Mouse (Mus musculus) ES-E14 (cell line): ENCODE measurements around the gene Slc37a1. TPM values are rescaled to one million over a fixed set of nuclear protein-coding genes. Genes with fewer than 3 reads are reported as not detected.

Source experiments
- DNase-seq: peaks from one replicate; pipeline ENCODE4 v3.0.0-alpha.2; 2013; ENCODE audit warnings: low read depth, low spot score
- H3K27ac ChIP-seq: 2 replicates; pipeline ENCODE4 v1.5.1; 2012; ENCODE audit warnings: low read depth, mild to moderate bottlenecking, low read length, moderate library complexity, mixed read lengths; ENCODE audit not compliant: poor library complexity, insufficient read depth, severe bottlenecking
- H3K36me3 ChIP-seq: 2 replicates; pipeline ENCODE4 v1.6.1; 2012; ENCODE audit warnings: mild to moderate bottlenecking, low read length, moderate library complexity, mixed read lengths; ENCODE audit not compliant: control insufficient read depth, poor library complexity, insufficient read depth, severe bottlenecking
- H3K4me1 ChIP-seq, 2 experiments: fragments of 150-350 bp in 1 of 2; sonication (generic) in 1 of 2; 2 replicates each; pipeline ENCODE4 v1.6.1; 2012; ENCODE audit warnings: low read length in 2 of 2, mild to moderate bottlenecking in 1 of 2, mixed read lengths in 1 of 2; ENCODE audit not compliant: control insufficient read depth in 2 of 2, insufficient read depth in 2 of 2, poor library complexity in 1 of 2
- H3K4me3 ChIP-seq, 2 experiments: fragments of 150-350 bp in 1 of 2; sonication (generic) in 1 of 2; 2 replicates each; pipeline ENCODE4 v1.5.1; 2012; ENCODE audit warnings: low read length in 2 of 2, low read depth in 1 of 2, mild to moderate bottlenecking in 1 of 2, mixed read lengths in 1 of 2; ENCODE audit not compliant: insufficient read depth in 1 of 2, poor library complexity in 1 of 2, severe bottlenecking in 1 of 2
- H3K9ac ChIP-seq: 2 replicates; pipeline ENCODE4 v1.6.1; 2012; ENCODE audit warnings: low read depth, mild to moderate bottlenecking, low read length, mixed read lengths; ENCODE audit not compliant: poor library complexity, insufficient read depth, severe bottlenecking
- H3K9me3 ChIP-seq: fragments of 150-350 bp; sonication (generic); 2 replicates; pipeline ENCODE4 v1.6.1; 2012; ENCODE audit warnings: low read depth, mild to moderate bottlenecking, low read length; ENCODE audit not compliant: control insufficient read depth, insufficient read depth
- CHD2 ChIP-seq: IDR thresholded peaks from 2 replicates; pipeline ENCODE4 v1.6.1; 2014; ENCODE audit warnings: mild to moderate bottlenecking, low read depth, low read length, inconsistent platforms
- HCFC1 ChIP-seq: IDR thresholded peaks from 2 replicates; pipeline ENCODE4 v1.6.1; 2012; ENCODE audit warnings: low read length, inconsistent platforms, borderline replicate concordance; ENCODE audit not compliant: insufficient read depth
- MAFK ChIP-seq: IDR thresholded peaks from 2 replicates; pipeline ENCODE4 v1.6.1; 2014; ENCODE audit warnings: mild to moderate bottlenecking, low read depth, low read length, inconsistent platforms; ENCODE audit not compliant: insufficient read depth
- ZC3H11A ChIP-seq: IDR thresholded peaks from 2 replicates; pipeline ENCODE4 v1.6.1; 2012; ENCODE audit warnings: low read depth, mild to moderate bottlenecking, inconsistent platforms, low read length, borderline replicate concordance
- ZNF384 ChIP-seq: IDR thresholded peaks from 2 replicates; pipeline ENCODE4 v1.6.1; 2012; ENCODE audit warnings: low read depth, low read length, inconsistent platforms
- in situ Hi-C, 2 experiments: fragments of 600-800 bp; cut with MboI; formaldehyde crosslinking; loops; one replicate each; pipeline ENCODE4 v1.15.1; 2025; ENCODE audit warnings: low sequenced_read_pairs in 2 of 2, inconsistent platforms in 1 of 2; ENCODE audit not compliant: unreplicated experiment in 2 of 2
- total RNA-seq: library from RNA; depleted of rRNA; stranded (reverse); fragments of 300-350 nt; gene quantifications from 2 replicates; pipeline ENCODE4 v1.2.3, GENCODE M21; 2012

Gene Slc37a1
- total RNA-seq, 1 experiment: 37.5 TPM

GRCm38 (mm10) chr17:31365586-31366166, 79.1 kb downstream of the Slc37a1 start:
- TF ChIP-seq ZNF384 (no peak), MAFK (no peak), HCFC1 (no peak), ZC3H11A (no peak), CHD2 (no peak)
- H3K4me1 ChIP-seq: peaks cover 0 to 3% of the 10 kb centered on the region in 2 experiments; a peak in 2 of 4 replicates
- H3K36me3 ChIP-seq: no peaks in the 10 kb centered on the region
- no peak for DNase-seq
- H3K9ac ChIP-seq: no peak overlapping the region
- H3K4me3 ChIP-seq: no peak overlapping the region
- H3K27ac ChIP-seq: no peak overlapping the region
- H3K9me3 ChIP-seq: no peaks in the 10 kb centered on the region
- in situ Hi-C loops: no loop called here

DNA sequence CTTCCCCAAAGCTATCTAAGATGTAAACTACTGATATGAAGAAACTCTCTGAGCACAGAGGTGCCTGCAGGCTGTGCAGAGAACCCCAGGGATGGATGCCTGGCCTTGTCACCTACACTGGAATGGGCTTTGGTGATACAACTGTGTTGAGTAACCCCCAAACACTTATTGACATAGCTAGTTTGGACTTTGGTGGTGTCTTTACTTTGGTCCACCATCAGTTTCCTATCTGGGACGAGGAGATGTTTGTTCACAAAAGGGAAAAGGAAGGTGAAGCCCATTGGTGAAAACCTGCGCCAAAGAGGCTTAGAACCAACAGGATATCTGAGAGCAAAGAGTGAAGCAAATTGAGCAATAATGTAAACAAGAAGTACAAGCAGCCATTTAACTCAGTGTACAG, 83.6 kb downstream of the Slc37a1 start:
- H3K4me3 ChIP-seq: no peak overlapping the region
- in situ Hi-C loops: no loop called here
- no peaks in the 10 kb centered on the region for H3K4me1 ChIP-seq
- TF ChIP-seq ZNF384: no peak
- TF ChIP-seq ZC3H11A: no peak
- no peak for TF ChIP-seq MAFK
- no peak overlapping the region for H3K27ac ChIP-seq
- no peaks in the 10 kb centered on the region for H3K9me3 ChIP-seq
- no peaks in the 10 kb centered on the region for H3K36me3 ChIP-seq
- no peak overlapping the region for H3K9ac ChIP-seq
- no peak for DNase-seq

GRCm38 (mm10) chr17:31370931-31371330, 84.3 kb downstream of the Slc37a1 start:
- H3K27ac ChIP-seq: no peak overlapping the region
- no peaks in the 10 kb centered on the region for H3K36me3 ChIP-seq
- no peaks in the 10 kb centered on the region for H3K4me1 ChIP-seq
- in situ Hi-C loops: no loop called here
- DNase-seq: no peak
- TF ChIP-seq CHD2: no peak
- no peak for TF ChIP-seq ZNF384
- TF ChIP-seq ZC3H11A: no peak
- TF ChIP-seq MAFK: no peak
- TF ChIP-seq HCFC1: no peak
- no peak overlapping the region for H3K4me3 ChIP-seq
- no peak overlapping the region for H3K9ac ChIP-seq
- H3K9me3 ChIP-seq: no peaks in the 10 kb centered on the region

DNA sequence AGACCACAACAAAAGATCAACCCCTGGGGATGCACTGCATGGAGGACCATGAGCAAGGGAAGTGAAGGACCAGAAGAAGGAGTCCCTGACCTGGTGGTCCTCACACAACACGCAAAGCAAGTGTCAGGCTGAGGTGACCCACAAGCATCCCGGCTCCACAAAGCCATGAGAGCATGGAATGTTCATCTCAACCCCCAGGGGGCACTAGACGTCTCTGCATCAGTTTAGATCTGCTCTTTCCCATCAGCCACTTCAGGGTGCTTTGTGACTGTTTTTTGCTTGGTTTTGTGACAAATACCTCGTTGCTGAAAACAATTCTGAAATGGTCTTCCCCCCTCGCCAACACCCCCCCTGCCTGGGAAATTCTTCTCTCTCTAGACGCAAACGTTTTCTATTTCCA, 91.4 kb downstream of the Slc37a1 start:
- TF ChIP-seq HCFC1 (no peak), ZC3H11A (peak; percentile 86)
- Histone ChIP-seq H3K4me1 (0 out of 4 replicates have a peak, but pooled peaks cover 0 to 1% of the 10 kb centered on the region in 2 experiments), H3K4me3 (no peak overlapping the region), H3K27ac (no peak overlapping the region), H3K9ac (no peak overlapping the region), H3K9me3 (no peaks in the 10 kb centered on the region), H3K36me3 (no peaks in the 10 kb centered on the region)
- in situ Hi-C loops: no loop called here
- DNase-seq: peak; percentile 55

GRCm38 (mm10) chr17:31378361-31378761, 91.8 kb downstream of the Slc37a1 start:
- Histone ChIP-seq H3K9me3 (no peaks in the 10 kb centered on the region), H3K4me3 (no peak overlapping the region), H3K9ac (no peak overlapping the region), H3K4me1 (peaks cover 1% of the 10 kb centered on the region in 2 experiments; a peak in 1 of 4 replicates), H3K27ac (no peak overlapping the region), H3K36me3 (no peaks in the 10 kb centered on the region)
- TF ChIP-seq HCFC1 (no peak), ZNF384 (no peak), MAFK (no peak), ZC3H11A (no peak), CHD2 (no peak)
- in situ Hi-C loops: no loop called here
- no peak for DNase-seq
